Mouse (Mus musculus) small intestine, adult 2 months (tissue): ENCODE results near the gene Cdcp1. TPM values are rescaled to one million over a fixed set of nuclear protein-coding genes. Genes with fewer than 3 reads are reported as not detected.

Experiments
- H3K27ac ChIP-seq: fragments of 200-500 bp; 2 replicates; pipeline ENCODE4 v1.5.1; 2012; ENCODE audit warnings: low read depth, low read length, control low read depth, inconsistent platforms; ENCODE audit not compliant: insufficient read depth
- H3K27me3 ChIP-seq: fragments of 200-500 bp; 2 replicates; pipeline ENCODE4 v1.6.1; 2012; ENCODE audit warnings: mild to moderate bottlenecking, moderate library complexity, low read length, inconsistent platforms; ENCODE audit not compliant: control insufficient read depth, insufficient read depth
- H3K36me3 ChIP-seq: fragments of 200-500 bp; 2 replicates; pipeline ENCODE4 v1.6.1; 2012; ENCODE audit warnings: mild to moderate bottlenecking, low read length, control low read depth, inconsistent platforms; ENCODE audit not compliant: control insufficient read depth, insufficient read depth
- H3K4me1 ChIP-seq: fragments of 200-500 bp; 2 replicates; pipeline ENCODE4 v1.6.1; 2012; ENCODE audit warnings: low read length, inconsistent platforms, mixed read lengths; ENCODE audit not compliant: control insufficient read depth, insufficient read depth, insufficient read length
- H3K4me3 ChIP-seq: fragments of 200-500 bp; 2 replicates; pipeline ENCODE4 v1.5.1; 2012; ENCODE audit warnings: low read depth, mild to moderate bottlenecking, control low read depth, inconsistent platforms, low read length, moderate library complexity
- CTCF ChIP-seq: fragments of 200-500 bp; IDR thresholded peaks from 2 replicates; pipeline ENCODE4 v1.5.1; 2012; ENCODE audit warnings: low read depth, mild to moderate bottlenecking, control low read depth, inconsistent platforms, low read length, moderate library complexity, mixed read lengths; ENCODE audit not compliant: insufficient replicate concordance, insufficient read length; ENCODE audit errors: extremely low read depth
- POLR2A ChIP-seq: fragments of 200-500 bp; IDR thresholded peaks from 2 replicates; pipeline ENCODE4 v1.6.1; 2012; ENCODE audit warnings: low read depth, mild to moderate bottlenecking, control low read depth, inconsistent platforms, low read length, moderate library complexity
- whole genome bisulfite sequencing: fragments of 180-500 bp; shearing (Covaris S2); methylation state at CpG from one replicate; pipeline ENCODE4 v1.1.7; 2018; 5-methylcytosine and 5-hydroxymethylcytosine counted together
- polyA plus RNA-seq: library from polyadenylated mRNA; depleted of rRNA; stranded (reverse); fragments of >200 nt; gene quantifications from 2 replicates; pipeline ENCODE4 v1.2.3, GENCODE M21; 2012

Cdcp1 gene
- polyA plus RNA-seq, 1 experiment: 25.7 TPM

- Histone ChIP-seq H3K4me3 (no peak overlapping the region), H3K27me3 (no peaks in the 10 kb centered on the region), H3K27ac (peak overlapping the region; percentile 87), H3K4me1 (peaks cover 21% of the 10 kb centered on the region; the same call in 1 of the 2 replicates), H3K36me3 (no peaks in the 10 kb centered on the region; the same call in 1 of the 2 replicates)
- WGBS: 45% methylated on average over 9 of the region's 9 CpGs
- TF ChIP-seq POLR2A (no peak), CTCF (no peak)
These were observed 2.5 kb downstream of the Cdcp1 start for GRCm38 (mm10) chr9:123213371-123213770.

GRCm38 (mm10) chr9:123207895-123208294 is 7.9 kb downstream of the Cdcp1 start:
- Histone ChIP-seq H3K36me3 (no peaks in the 10 kb centered on the region; the same call in 1 of the 2 replicates), H3K27me3 (no peaks in the 10 kb centered on the region), H3K27ac (peak overlapping the region; percentile 61), H3K4me1 (peaks cover 28% of the 10 kb centered on the region), H3K4me3 (no peak overlapping the region)
- 29% methylated on average over 1 of the region's 1 CpGs for WGBS
- TF ChIP-seq CTCF (no peak), POLR2A (no peak)

- TF ChIP-seq CTCF: no peak
- no peak for TF ChIP-seq POLR2A
- H3K4me1 ChIP-seq: peaks cover 26% of the 10 kb centered on the region
- H3K27ac ChIP-seq: peak overlapping the region; percentile 82
- no peaks in the 10 kb centered on the region for H3K27me3 ChIP-seq
- peaks cover 6% of the 10 kb centered on the region for H3K36me3 ChIP-seq
- H3K4me3 ChIP-seq: no peak overlapping the region
- 24% methylated on average over 2 of the region's 2 CpGs for WGBS
These were observed 8.9 kb downstream of the Cdcp1 start for GRCm38 (mm10) chr9:123206948-123207347.

GRCm38 (mm10) chr9:123206526-123206925 is 9.3 kb downstream of the Cdcp1 start:
- peaks cover 6% of the 10 kb centered on the region for H3K36me3 ChIP-seq
- no peak overlapping the region for H3K4me3 ChIP-seq
- no peak for TF ChIP-seq CTCF
- TF ChIP-seq POLR2A: no peak
- WGBS: 28% methylated on average over 2 of the region's 2 CpGs
- peak overlapping the region; percentile 82 for H3K27ac ChIP-seq
- no peaks in the 10 kb centered on the region for H3K27me3 ChIP-seq
- peaks cover 26% of the 10 kb centered on the region for H3K4me1 ChIP-seq

- Histone ChIP-seq H3K36me3 (peaks cover 10% of the 10 kb centered on the region), H3K4me3 (no peak overlapping the region), H3K4me1 (peaks cover 6% of the 10 kb centered on the region; the same call in 1 of the 2 replicates), H3K27ac (no peak overlapping the region), H3K27me3 (no peaks in the 10 kb centered on the region)
- WGBS: 73% methylated on average over 3 of the region's 3 CpGs
- TF ChIP-seq POLR2A (no peak), CTCF (no peak)
These were observed 15.7 kb downstream of the Cdcp1 start for GRCm38 (mm10) chr9:123200116-123200515.

GRCm38 (mm10) chr9:123188271-123188670 is 27.6 kb downstream of the Cdcp1 start:
- peaks cover 49% of the 10 kb centered on the region for H3K36me3 ChIP-seq
- TF ChIP-seq CTCF (no peak), POLR2A (no peak)
- no peak overlapping the region for H3K27ac ChIP-seq
- WGBS: 84% methylated on average over 2 of the region's 2 CpGs
- no peak overlapping the region for H3K4me3 ChIP-seq
- peaks cover 2% of the 10 kb centered on the region; the same call in 1 of the 2 replicates for H3K4me1 ChIP-seq
- no peaks in the 10 kb centered on the region for H3K27me3 ChIP-seq

- H3K4me3 ChIP-seq: no peak overlapping the region
- H3K4me1 ChIP-seq: peaks cover 2% of the 10 kb centered on the region; the same call in 1 of the 2 replicates
- H3K27me3 ChIP-seq: no peaks in the 10 kb centered on the region
- TF ChIP-seq CTCF (no peak), POLR2A (no peak)
- WGBS: 97% methylated on average over 5 of the region's 5 CpGs
- peaks cover 54% of the 10 kb centered on the region for H3K36me3 ChIP-seq
- no peak overlapping the region for H3K27ac ChIP-seq
These were observed 28.2 kb downstream of the Cdcp1 start for GRCm38 (mm10) chr9:123187589-123187988.

- TF ChIP-seq CTCF: no peak
- TF ChIP-seq POLR2A: no peak
- Histone ChIP-seq H3K4me3 (no peak overlapping the region), H3K27me3 (no peaks in the 10 kb centered on the region), H3K36me3 (peaks cover 65% of the 10 kb centered on the region), H3K27ac (no peak overlapping the region), H3K4me1 (peaks cover 2% of the 10 kb centered on the region; the same call in 1 of the 2 replicates)
- 87% methylated on average over 5 of the region's 5 CpGs for WGBS
These were observed 29.7 kb downstream of the Cdcp1 start for GRCm38 (mm10) chr9:123186151-123186550.
